Mouse (Mus musculus): ENCODE measurements around the gene Izumo1r.

DNA sequence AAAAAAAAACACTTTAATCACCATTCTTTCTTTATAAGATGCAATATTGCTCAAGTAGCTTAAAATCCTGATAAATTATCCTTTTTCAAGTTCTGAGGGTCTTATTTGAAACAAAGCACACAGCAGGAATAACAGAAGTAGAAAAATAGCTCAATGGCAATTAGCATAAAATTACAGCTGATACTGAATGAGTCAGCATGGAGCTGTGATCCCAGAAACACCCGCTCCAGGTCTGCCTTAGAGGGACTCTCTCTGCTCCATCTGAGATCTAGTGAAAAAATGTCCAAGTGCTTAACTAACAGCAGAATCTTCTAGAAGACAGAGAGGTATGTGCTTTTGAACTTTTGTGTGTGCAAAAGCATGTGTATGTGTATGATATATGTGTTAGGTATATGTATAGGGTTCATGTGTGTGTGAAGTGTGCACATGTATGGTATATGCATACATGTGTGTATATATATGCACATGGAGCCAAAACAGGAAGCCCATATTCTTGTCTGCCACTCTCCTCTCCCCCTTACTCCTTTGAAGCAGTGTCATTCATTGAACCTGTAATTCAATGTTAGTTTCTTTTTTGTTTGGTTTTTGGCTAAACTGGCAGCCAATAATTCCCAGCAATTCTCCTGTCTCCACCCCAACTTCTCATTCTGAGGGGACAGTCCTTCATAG lies 55.3 kb downstream of the Izumo1r start:
- TF ChIP-seq MAX (IDR thresholded peaks at IDR 0.05; ENCODE audit: low read length) (no peak), EP300 (IDR thresholded peaks at IDR 0.05; ENCODE audit: low read length) (no peak), ZMIZ1 (IDR thresholded peaks at IDR 0.05; ENCODE audit: low read depth, low read length) (no peak), CTCF (conservative IDR thresholded peaks at IDR 0.05 in 1 of 2, IDR thresholded peaks at IDR 0.05 in 1 of 2; ENCODE audit: low read depth in 2 of 2, low read length in 2 of 2) (no peak), CHD2 (IDR thresholded peaks at IDR 0.05; ENCODE audit: low read length) (no peak)
